Mouse (Mus musculus) bone marrow, adult 2 months (tissue): ENCODE measurements around the gene Sun5.

Experiments used
- CTCF ChIP-seq: fragments of 200-500 bp; IDR thresholded peaks from 2 replicates; pipeline ENCODE4 v1.5.1; 2011; ENCODE audit warnings: low read length, control low read depth; ENCODE audit not compliant: control insufficient read depth, insufficient read depth
- POLR2A ChIP-seq: fragments of 200-500 bp; IDR thresholded peaks from 2 replicates; pipeline ENCODE4 v1.6.1; 2011; ENCODE audit warnings: low read depth, mild to moderate bottlenecking, control low read depth, low read length, borderline replicate concordance; ENCODE audit not compliant: control insufficient read depth

DNA sequence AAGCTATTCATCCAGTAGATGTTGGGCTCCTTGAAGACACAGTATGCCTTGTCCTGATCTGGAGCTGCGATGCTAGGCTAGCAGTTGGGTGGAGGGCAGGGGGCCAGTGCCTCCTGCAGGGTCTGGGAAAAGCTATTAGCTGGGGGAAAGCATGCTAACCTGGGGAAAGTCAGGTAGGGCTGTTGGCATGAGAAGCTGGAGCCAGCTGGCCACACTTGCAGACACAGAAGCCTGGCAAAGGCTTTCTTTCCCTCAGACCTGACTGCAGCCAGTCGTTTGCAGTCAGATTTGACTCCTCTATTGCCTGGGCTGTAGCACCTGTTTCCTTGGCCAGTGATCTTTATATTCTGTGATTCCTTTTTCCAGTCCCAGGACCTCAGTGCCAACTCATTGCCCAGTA is 11.3 kb downstream of the Sun5 start:
- TF ChIP-seq POLR2A: no peak
- TF ChIP-seq CTCF: no peak
